Mouse (Mus musculus): ENCODE data around the gene Xylt1. TPM values are rescaled to one million over a fixed set of nuclear protein-coding genes. Genes with fewer than 3 reads are reported as not detected.
A peak's percentile ranks its signal among the peaks of the same experiment; 100 is the strongest.

Xylt1 gene
- polyA plus RNA-seq (2015; fragmentation: Nextera tagmentation; extraction: Ambion mirVana), result 0.52 and 0.60 TPM in 2 replicates

GRCm38 (mm10) chr7:117380418-117381187 is at the start of gene Xylt1:
Gene Xylt1, plus strand, starts transcription at chr7:117380979.
- Histone ChIP-seq H3K4me1 (replicated peaks; ENCODE audit: control insufficient read depth, insufficient read depth, low read length) (0 out of 2 replicates have a peak, but pooled peaks cover 7% of the 10 kb centered on the region), H3K4me2 (replicated peaks; ENCODE audit: low read depth) (peak within 1 kb of the TSS; percentile 96), H3K9ac (ENCODE audit: low read depth, low read length) (peak within 1 kb of the TSS; percentile 65), H3K9me3 (ENCODE audit: control insufficient read depth) (no peaks in the 10 kb centered on the region), H3K4me3 (ENCODE audit: low read depth, low read length) (peak within 1 kb of the TSS; percentile 88), H3K36me3 (ENCODE audit: control insufficient read depth, insufficient read depth) (no peaks in the 10 kb centered on the region), H3K27ac (ENCODE audit: low read depth, low read length) (no peak within 1 kb of the TSS), H3K27me3 (replicated peaks; ENCODE audit: control insufficient read depth, insufficient read depth, low read length) (0 out of 2 replicates have a peak, but pooled peaks cover 4% of the 10 kb centered on the region)
- under 1% methylated on average over 52 of the region's 69 CpGs for WGBS
- TF ChIP-seq CTCF (IDR thresholded peaks at IDR 0.05; ENCODE audit: low read depth), result 0 out of 2 replicates have a peak, but pooled peaks have one; percentile 1
- ATAC-seq, result peak; percentile 75

GRCm38 (mm10) chr7:117333936-117334335 is 46.8 kb upstream of the Xylt1 start:
- no peak overlapping the region for H3K9ac ChIP-seq (ENCODE audit: low read depth, low read length)
- H3K36me3 ChIP-seq (ENCODE audit: control insufficient read depth, insufficient read depth), result no peaks in the 10 kb centered on the region
- H3K4me3 ChIP-seq (ENCODE audit: low read depth, low read length), result no peak overlapping the region
- no peak overlapping the region for H3K4me2 ChIP-seq (replicated peaks; ENCODE audit: low read depth)
- H3K27me3 ChIP-seq (replicated peaks; ENCODE audit: control insufficient read depth, insufficient read depth, low read length), result no peaks in the 10 kb centered on the region
- WGBS, result 79% methylated on average over 5 of the region's 5 CpGs
- H3K27ac ChIP-seq (ENCODE audit: low read depth, low read length), result no peak overlapping the region
- no peak for TF ChIP-seq CTCF (IDR thresholded peaks at IDR 0.05; ENCODE audit: low read depth)
- no peaks in the 10 kb centered on the region for H3K4me1 ChIP-seq (replicated peaks; ENCODE audit: control insufficient read depth, insufficient read depth, low read length)
- no peak for ATAC-seq
- no peaks in the 10 kb centered on the region for H3K9me3 ChIP-seq (ENCODE audit: control insufficient read depth)

GRCm38 (mm10) chr7:117356316-117356715 is 24.5 kb upstream of the Xylt1 start:
- TF ChIP-seq CTCF (IDR thresholded peaks at IDR 0.05; ENCODE audit: low read depth), result no peak
- ATAC-seq, result no peak
- H3K9me3 ChIP-seq (ENCODE audit: control insufficient read depth), result no peaks in the 10 kb centered on the region
- H3K4me2 ChIP-seq (replicated peaks; ENCODE audit: low read depth), result no peak overlapping the region
- no peak overlapping the region for H3K27ac ChIP-seq (ENCODE audit: low read depth, low read length)
- H3K4me3 ChIP-seq (ENCODE audit: low read depth, low read length), result no peak overlapping the region
- H3K4me1 ChIP-seq (replicated peaks; ENCODE audit: control insufficient read depth, insufficient read depth, low read length), result no peaks in the 10 kb centered on the region
- no peak overlapping the region for H3K9ac ChIP-seq (ENCODE audit: low read depth, low read length)
- no peaks in the 10 kb centered on the region for H3K36me3 ChIP-seq (ENCODE audit: control insufficient read depth, insufficient read depth)
- no peaks in the 10 kb centered on the region for H3K27me3 ChIP-seq (replicated peaks; ENCODE audit: control insufficient read depth, insufficient read depth, low read length)
- WGBS, result 86% methylated on average over 2 of the region's 2 CpGs

GRCm38 (mm10) chr7:117357425-117358194 is 23.2 kb upstream of the Xylt1 start:
- WGBS, result 75% methylated on average over 6 of the region's 6 CpGs
- H3K9ac ChIP-seq (ENCODE audit: low read depth, low read length), result no peak overlapping the region
- no peak for ATAC-seq
- no peaks in the 10 kb centered on the region for H3K36me3 ChIP-seq (ENCODE audit: control insufficient read depth, insufficient read depth)
- H3K4me3 ChIP-seq (ENCODE audit: low read depth, low read length), result no peak overlapping the region
- no peak overlapping the region for H3K27ac ChIP-seq (ENCODE audit: low read depth, low read length)
- no peak for TF ChIP-seq CTCF (IDR thresholded peaks at IDR 0.05; ENCODE audit: low read depth)
- H3K4me2 ChIP-seq (replicated peaks; ENCODE audit: low read depth), result no peak overlapping the region
- H3K27me3 ChIP-seq (replicated peaks; ENCODE audit: control insufficient read depth, insufficient read depth, low read length), result no peaks in the 10 kb centered on the region
- no peaks in the 10 kb centered on the region for H3K9me3 ChIP-seq (ENCODE audit: control insufficient read depth)
- no peaks in the 10 kb centered on the region for H3K4me1 ChIP-seq (replicated peaks; ENCODE audit: control insufficient read depth, insufficient read depth, low read length)

- Histone ChIP-seq H3K27me3 (replicated peaks; ENCODE audit: control insufficient read depth, insufficient read depth, low read length) (no peaks in the 10 kb centered on the region), H3K9ac (ENCODE audit: low read depth, low read length) (no peak overlapping the region), H3K4me1 (replicated peaks; ENCODE audit: control insufficient read depth, insufficient read depth, low read length) (no peaks in the 10 kb centered on the region), H3K27ac (ENCODE audit: low read depth, low read length) (no peak overlapping the region), H3K9me3 (ENCODE audit: control insufficient read depth) (no peaks in the 10 kb centered on the region), H3K4me3 (ENCODE audit: low read depth, low read length) (no peak overlapping the region), H3K36me3 (ENCODE audit: control insufficient read depth, insufficient read depth) (no peaks in the 10 kb centered on the region), H3K4me2 (replicated peaks; ENCODE audit: low read depth) (no peak overlapping the region)
- WGBS, result 77% methylated on average over 2 of the region's 2 CpGs
- no peak for TF ChIP-seq CTCF (IDR thresholded peaks at IDR 0.05; ENCODE audit: low read depth)
- no peak for ATAC-seq
These were observed 19.5 kb upstream of the Xylt1 start for GRCm38 (mm10) chr7:117361281-117361680.

GRCm38 (mm10) chr7:117362493-117362892 is 18.3 kb upstream of the Xylt1 start:
- Histone ChIP-seq H3K4me1 (replicated peaks; ENCODE audit: control insufficient read depth, insufficient read depth, low read length) (no peaks in the 10 kb centered on the region), H3K4me3 (ENCODE audit: low read depth, low read length) (no peak overlapping the region), H3K9ac (ENCODE audit: low read depth, low read length) (no peak overlapping the region), H3K9me3 (ENCODE audit: control insufficient read depth) (no peaks in the 10 kb centered on the region), H3K27me3 (replicated peaks; ENCODE audit: control insufficient read depth, insufficient read depth, low read length) (no peaks in the 10 kb centered on the region), H3K36me3 (ENCODE audit: control insufficient read depth, insufficient read depth) (no peaks in the 10 kb centered on the region), H3K27ac (ENCODE audit: low read depth, low read length) (no peak overlapping the region), H3K4me2 (replicated peaks; ENCODE audit: low read depth) (no peak overlapping the region)
- ATAC-seq, result no peak
- 77% methylated on average over 4 of the region's 4 CpGs for WGBS
- TF ChIP-seq CTCF (IDR thresholded peaks at IDR 0.05; ENCODE audit: low read depth), result peak; percentile 39; the same call in 1 of the 2 replicates

Measured in intestine, postnatal 0 days (tissue).